Mouse (Mus musculus) bone marrow, adult 2 months (tissue): Measurements from ENCODE around the gene Eif4g3. TPM values are rescaled to one million over a fixed set of nuclear protein-coding genes. Genes with fewer than 3 reads are reported as not detected.

Experiments used
- H3K27ac ChIP-seq: fragments of 200-500 bp; 2 replicates; pipeline ENCODE4 v1.5.1; 2012; ENCODE audit warnings: low read depth, mild to moderate bottlenecking, control low read depth, inconsistent platforms, low read length; ENCODE audit not compliant: control insufficient read depth, poor library complexity, insufficient read depth
- H3K4me1 ChIP-seq: fragments of 200-500 bp; 2 replicates; pipeline ENCODE4 v1.6.1; 2011; ENCODE audit warnings: low read length; ENCODE audit not compliant: control insufficient read depth, insufficient read depth
- H3K4me3 ChIP-seq: fragments of 200-500 bp; replicated peaks from 2 replicates; pipeline ENCODE3; 2011; ENCODE audit warnings: mild to moderate bottlenecking, low read depth, low read length, control low read depth; ENCODE audit not compliant: control insufficient read depth
- CTCF ChIP-seq: fragments of 200-500 bp; IDR thresholded peaks from 2 replicates; pipeline ENCODE4 v1.5.1; 2011; ENCODE audit warnings: low read length, control low read depth; ENCODE audit not compliant: control insufficient read depth, insufficient read depth
- POLR2A ChIP-seq: fragments of 200-500 bp; IDR thresholded peaks from 2 replicates; pipeline ENCODE4 v1.6.1; 2011; ENCODE audit warnings: low read depth, mild to moderate bottlenecking, control low read depth, low read length, borderline replicate concordance; ENCODE audit not compliant: control insufficient read depth
- WGBS: fragments of 180-500 bp; shearing (Covaris S2); methylation state at CpG from one replicate; pipeline ENCODE4 v1.1.7; 2018; 5-methylcytosine and 5-hydroxymethylcytosine counted together
- polyA plus RNA-seq: library from polyadenylated mRNA; stranded (reverse); fragments of >200 nt; gene quantifications from 2 replicates; pipeline ENCODE4 v1.2.4, GENCODE M21; 2011; ENCODE audit warnings: low replicate concordance; ENCODE audit not compliant: missing spikeins, insufficient read depth, insufficient read length

Eif4g3 gene
- polyA plus RNA-seq, 1 experiment = 75.0 TPM

- Histone ChIP-seq H3K27ac (no peak overlapping the region), H3K4me1 (no peaks in the 10 kb centered on the region), H3K4me3 (no peak overlapping the region)
- WGBS = 83% methylated on average over 10 of the region's 10 CpGs
- TF ChIP-seq CTCF = no peak
- no peak for TF ChIP-seq POLR2A
Observed at GRCm38 (mm10) chr4:138166519-138166918, 173.7 kb downstream of the Eif4g3 start.

GRCm38 (mm10) chr4:138168162-138168561 lies 175.3 kb downstream of the Eif4g3 start:
- H3K4me3 ChIP-seq = no peak overlapping the region
- no peak overlapping the region for H3K27ac ChIP-seq
- TF ChIP-seq CTCF = no peak
- 76% methylated on average over 3 of the region's 3 CpGs for WGBS
- H3K4me1 ChIP-seq = no peaks in the 10 kb centered on the region

- TF ChIP-seq CTCF = no peak
- TF ChIP-seq POLR2A = no peak
- H3K4me3 ChIP-seq = no peak overlapping the region
- WGBS = 84% methylated on average over 4 of the region's 4 CpGs
- no peaks in the 10 kb centered on the region for H3K4me1 ChIP-seq
- H3K27ac ChIP-seq = no peak overlapping the region
Observed at GRCm38 (mm10) chr4:138169420-138169819, 176.6 kb downstream of the Eif4g3 start.

- H3K27ac ChIP-seq = no peak overlapping the region
- TF ChIP-seq CTCF = no peak
- 58% methylated on average over 4 of the region's 4 CpGs for WGBS
- no peaks in the 10 kb centered on the region for H3K4me1 ChIP-seq
- H3K4me3 ChIP-seq = no peak overlapping the region
Observed at GRCm38 (mm10) chr4:138172686-138173085, 179.9 kb downstream of the Eif4g3 start.

- H3K27ac ChIP-seq = no peak overlapping the region
- H3K4me3 ChIP-seq = no peak overlapping the region
- WGBS = 59% methylated on average over 5 of the region's 5 CpGs
- TF ChIP-seq POLR2A = no peak
- TF ChIP-seq CTCF = no peak
- no peaks in the 10 kb centered on the region; the same call in 1 of the 2 replicates for H3K4me1 ChIP-seq
Observed at GRCm38 (mm10) chr4:138179391-138179790, 186.6 kb downstream of the Eif4g3 start.

GRCm38 (mm10) chr4:138180719-138181118 lies 187.9 kb downstream of the Eif4g3 start:
- no peak overlapping the region for H3K27ac ChIP-seq
- 52% methylated on average over 4 of the region's 4 CpGs for WGBS
- H3K4me1 ChIP-seq = no peaks in the 10 kb centered on the region; the same call in 1 of the 2 replicates
- H3K4me3 ChIP-seq = no peak overlapping the region
- TF ChIP-seq POLR2A = no peak
- TF ChIP-seq CTCF = no peak

- H3K4me1 ChIP-seq = no peaks in the 10 kb centered on the region; the same call in 1 of the 2 replicates
- no peak for TF ChIP-seq POLR2A
- no peak for TF ChIP-seq CTCF
- H3K27ac ChIP-seq = no peak overlapping the region
- 92% methylated on average over 5 of the region's 5 CpGs for WGBS
- no peak overlapping the region for H3K4me3 ChIP-seq
Observed at GRCm38 (mm10) chr4:138184056-138184455, 191.2 kb downstream of the Eif4g3 start.

- no peak overlapping the region for H3K27ac ChIP-seq
- TF ChIP-seq CTCF = no peak
- TF ChIP-seq POLR2A = no peak
- no peak overlapping the region for H3K4me3 ChIP-seq
- WGBS = 32% methylated on average over 5 of the region's 5 CpGs
- H3K4me1 ChIP-seq = no peaks in the 10 kb centered on the region; the same call in 1 of the 2 replicates
Observed at GRCm38 (mm10) chr4:138184573-138184981, 191.8 kb downstream of the Eif4g3 start.

GRCm38 (mm10) chr4:138185961-138186360 lies 193.1 kb downstream of the Eif4g3 start:
- 92% methylated on average over 7 of the region's 7 CpGs for WGBS
- H3K4me1 ChIP-seq = no peaks in the 10 kb centered on the region; the same call in 1 of the 2 replicates
- no peak for TF ChIP-seq CTCF
- TF ChIP-seq POLR2A = no peak
- no peak overlapping the region for H3K27ac ChIP-seq
- no peak overlapping the region for H3K4me3 ChIP-seq
